Mouse (Mus musculus) C2C12 (cell line): ENCODE measurements around the gene Myt1l. TPM values are rescaled to one million over a fixed set of nuclear protein-coding genes. Genes with fewer than 3 reads are reported as not detected.
A peak's percentile ranks its signal among the peaks of the same experiment; 100 is the strongest.

ENCODE experiments used
- H3K27me3 ChIP-seq: one replicate; pipeline ENCODE4 v1.6.1; 2011; ENCODE audit not compliant: control insufficient read depth, insufficient read depth, insufficient read length
- H3K36me3 ChIP-seq: one replicate; pipeline ENCODE4 v1.6.1; 2011; ENCODE audit not compliant: control insufficient read depth, insufficient read depth
- H3K4me3 ChIP-seq: one replicate; pipeline ENCODE4 v1.5.1; 2011; ENCODE audit warnings: mild to moderate bottlenecking, control low read depth; ENCODE audit not compliant: poor library complexity, insufficient read depth, severe bottlenecking
- H3K79me2 ChIP-seq: one replicate; pipeline ENCODE4 v1.6.1; 2011; ENCODE audit not compliant: control insufficient read depth, insufficient read depth
- H3K79me3 ChIP-seq: one replicate; pipeline ENCODE4 v1.6.1; 2011; ENCODE audit warnings: low read depth, control low read depth
- H3ac ChIP-seq: one replicate; pipeline ENCODE3; 2011; ENCODE audit warnings: low read depth; ENCODE audit not compliant: control insufficient read depth, insufficient read length
- CEBPB ChIP-seq: IDR thresholded peaks from one replicate; pipeline ENCODE4 v1.6.1; 2011; ENCODE audit warnings: low read depth, mild to moderate bottlenecking, control low read depth, moderate library complexity
- CTCF ChIP-seq: IDR thresholded peaks from one replicate; pipeline ENCODE4 v1.5.1; 2011; ENCODE audit not compliant: control insufficient read depth, insufficient read depth, insufficient read length
- FOSL1 ChIP-seq: IDR thresholded peaks from one replicate; pipeline ENCODE4 v1.8.0; 2011; ENCODE audit warnings: mild to moderate bottlenecking, low read length; ENCODE audit not compliant: poor library complexity, insufficient read depth, severe bottlenecking
- MAX ChIP-seq: IDR thresholded peaks from one replicate; pipeline ENCODE4 v1.6.1; 2011; ENCODE audit warnings: mild to moderate bottlenecking, control low read depth
- MYOD1 ChIP-seq: IDR thresholded peaks from one replicate; pipeline ENCODE4 v1.6.1; 2011; ENCODE audit warnings: low read depth; ENCODE audit not compliant: control insufficient read depth, insufficient read length
- MYOG ChIP-seq: IDR thresholded peaks from one replicate; pipeline ENCODE4 v1.6.1; 2011; ENCODE audit not compliant: control insufficient read depth, insufficient read length; ENCODE audit errors: extremely low read depth
- USF1 ChIP-seq: IDR thresholded peaks from one replicate; pipeline ENCODE4 v1.6.1; 2011; ENCODE audit warnings: low read depth, mild to moderate bottlenecking, control low read depth, moderate library complexity
- polyA plus RNA-seq: library from polyadenylated mRNA; unstranded; fragments of >200 nt; fragmentation: generic; extraction: Trizol; gene quantifications from one replicate; pipeline ENCODE4 v1.2.1, GENCODE M21; 2012; ENCODE audit warnings: missing spikeins

The Myt1l gene
- polyA plus RNA-seq, 1 experiment, result not detected

- Histone ChIP-seq H3K36me3 (no peaks in the 10 kb centered on the region), H3K27me3 (no peaks in the 10 kb centered on the region), H3K79me2 (no peaks in the 10 kb centered on the region), H3K79me3 (no peaks in the 10 kb centered on the region), H3ac (no peak overlapping the region), H3K4me3 (no peak overlapping the region)
- no peak for TF ChIP-seq MAX
These were observed 388.6 kb downstream of the Myt1l start for GRCm38 (mm10) chr12:29916807-29917206.

- TF ChIP-seq MYOD1 (peak; percentile 77), MYOG (no peak)
- H3ac ChIP-seq, result no peak overlapping the region
- no peaks in the 10 kb centered on the region for H3K79me2 ChIP-seq
- no peaks in the 10 kb centered on the region for H3K79me3 ChIP-seq
- H3K36me3 ChIP-seq, result no peaks in the 10 kb centered on the region
- H3K27me3 ChIP-seq, result no peaks in the 10 kb centered on the region
- no peak overlapping the region for H3K4me3 ChIP-seq
These were observed 392.1 kb downstream of the Myt1l start for GRCm38 (mm10) chr12:29920298-29920697.

GRCm38 (mm10) chr12:29921481-29921880 lies 393.3 kb downstream of the Myt1l start:
- Histone ChIP-seq H3K4me3 (no peak overlapping the region), H3K79me3 (no peaks in the 10 kb centered on the region), H3K79me2 (no peaks in the 10 kb centered on the region), H3K27me3 (no peaks in the 10 kb centered on the region), H3K36me3 (no peaks in the 10 kb centered on the region), H3ac (no peak overlapping the region)
- TF ChIP-seq MYOD1, result no peak
- no peak for TF ChIP-seq FOSL1
- TF ChIP-seq MYOG, result no peak
- no peak for TF ChIP-seq USF1
- no peak for TF ChIP-seq CEBPB
- TF ChIP-seq CTCF, result no peak
- no peak for TF ChIP-seq MAX

GRCm38 (mm10) chr12:29926896-29927295 lies 398.7 kb downstream of the Myt1l start:
- H3ac ChIP-seq, result no peak overlapping the region
- no peaks in the 10 kb centered on the region for H3K27me3 ChIP-seq
- TF ChIP-seq CEBPB (no peak), CTCF (peak; percentile 43)

GRCm38 (mm10) chr12:29930591-29930990 lies 402.4 kb downstream of the Myt1l start:
- no peak for TF ChIP-seq MAX
- TF ChIP-seq CTCF, result no peak
- TF ChIP-seq USF1, result no peak
- TF ChIP-seq FOSL1, result no peak
- TF ChIP-seq CEBPB, result no peak
- TF ChIP-seq MYOG, result no peak
- TF ChIP-seq MYOD1, result no peak

More at GRCm38 (mm10) chr12:29926896-29927295, 398.7 kb downstream of the Myt1l start:
- Histone ChIP-seq H3K79me3 (no peaks in the 10 kb centered on the region), H3K79me2 (no peaks in the 10 kb centered on the region), H3K4me3 (no peak overlapping the region), H3K36me3 (no peaks in the 10 kb centered on the region)

GRCm38 (mm10) chr12:29932951-29933350 lies 404.8 kb downstream of the Myt1l start:
- no peaks in the 10 kb centered on the region for H3K36me3 ChIP-seq
- peaks cover 6% of the 10 kb centered on the region for H3K79me2 ChIP-seq
- no peak overlapping the region for H3K4me3 ChIP-seq
- H3ac ChIP-seq, result no peak overlapping the region
- H3K27me3 ChIP-seq, result no peaks in the 10 kb centered on the region
- no peaks in the 10 kb centered on the region for H3K79me3 ChIP-seq
- no peak for TF ChIP-seq MYOG
- no peak for TF ChIP-seq CEBPB

More at GRCm38 (mm10) chr12:29930591-29930990, 402.4 kb downstream of the Myt1l start:
- no peaks in the 10 kb centered on the region for H3K27me3 ChIP-seq
- no peak overlapping the region for H3ac ChIP-seq
- H3K79me2 ChIP-seq, result no peaks in the 10 kb centered on the region
- H3K4me3 ChIP-seq, result no peak overlapping the region
- H3K79me3 ChIP-seq, result no peaks in the 10 kb centered on the region
- H3K36me3 ChIP-seq, result no peaks in the 10 kb centered on the region

GRCm38 (mm10) chr12:29933501-29933900 lies 405.3 kb downstream of the Myt1l start:
- no peaks in the 10 kb centered on the region for H3K27me3 ChIP-seq
- no peak overlapping the region for H3K4me3 ChIP-seq
- peaks cover 2% of the 10 kb centered on the region for H3K79me3 ChIP-seq
- H3K36me3 ChIP-seq, result no peaks in the 10 kb centered on the region
- H3ac ChIP-seq, result no peak overlapping the region
- TF ChIP-seq MYOD1 (no peak), CEBPB (no peak), MYOG (no peak), CTCF (no peak), FOSL1 (no peak), MAX (no peak), USF1 (no peak)
- H3K79me2 ChIP-seq, result peaks cover 12% of the 10 kb centered on the region
